Mouse (Mus musculus): ENCODE results near the gene Nox4.
A peak's percentile ranks its signal among the peaks of the same experiment; 100 is the strongest.

The Nox4 gene

DNA sequence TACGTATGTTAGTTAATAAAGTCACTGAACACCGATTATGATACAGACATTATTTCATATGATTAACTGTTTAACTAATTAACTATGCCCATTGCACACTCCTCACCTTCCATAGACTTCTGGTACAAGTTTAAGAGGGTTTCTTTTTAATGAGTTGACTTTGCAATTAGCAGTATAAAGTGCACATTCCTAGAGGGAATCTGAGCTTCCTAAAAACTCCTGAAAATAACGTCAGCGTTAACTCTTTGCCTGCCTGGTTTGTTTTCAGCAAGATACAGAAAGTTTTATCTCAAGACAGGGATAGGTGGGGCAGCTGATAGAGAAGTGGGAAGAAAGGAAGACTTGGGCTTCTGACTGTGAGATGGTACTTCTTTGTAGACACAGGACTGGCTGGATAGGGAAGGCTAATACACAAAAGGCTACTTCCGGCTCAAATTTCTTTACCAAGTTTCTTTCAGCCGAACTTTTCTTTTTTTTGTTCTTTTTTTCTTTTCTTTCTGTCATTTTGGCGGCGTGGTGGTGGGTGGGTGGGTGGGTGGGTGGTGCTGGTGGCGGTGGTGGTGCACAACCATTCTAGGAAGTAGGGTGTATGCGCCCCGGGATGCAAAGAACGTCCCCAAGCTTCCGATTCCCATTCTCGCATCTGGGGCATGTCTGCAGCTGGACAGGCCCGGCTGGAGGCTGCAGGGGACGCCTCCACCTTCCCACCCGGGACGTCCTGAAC lies at the start of gene Nox4:
Nox4 (plus strand) TSS at position 241 of the 724 bp plus-strand sequence.
- no peak for DNase-seq

DNA sequence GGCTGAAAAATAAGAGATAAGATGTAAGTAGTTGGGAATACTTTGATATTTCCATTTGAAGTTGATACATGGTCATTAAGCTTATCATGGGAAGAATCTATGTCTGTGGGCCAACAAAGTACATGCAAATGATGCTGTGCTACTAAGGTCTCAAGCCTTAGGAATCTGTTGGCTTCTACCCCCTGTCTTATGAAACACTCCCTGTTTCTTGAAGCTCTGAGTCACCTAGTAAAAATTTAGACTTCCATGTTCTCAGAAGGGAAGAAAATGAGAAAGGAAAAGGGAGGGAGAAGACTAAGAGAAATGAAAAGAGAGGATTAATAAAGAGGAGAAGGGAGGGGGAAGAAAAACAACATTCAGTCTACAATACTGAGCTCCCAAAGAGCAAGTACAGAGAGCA lies 41.1 kb upstream of the Nox4 start:
- no peak for DNase-seq

DNA sequence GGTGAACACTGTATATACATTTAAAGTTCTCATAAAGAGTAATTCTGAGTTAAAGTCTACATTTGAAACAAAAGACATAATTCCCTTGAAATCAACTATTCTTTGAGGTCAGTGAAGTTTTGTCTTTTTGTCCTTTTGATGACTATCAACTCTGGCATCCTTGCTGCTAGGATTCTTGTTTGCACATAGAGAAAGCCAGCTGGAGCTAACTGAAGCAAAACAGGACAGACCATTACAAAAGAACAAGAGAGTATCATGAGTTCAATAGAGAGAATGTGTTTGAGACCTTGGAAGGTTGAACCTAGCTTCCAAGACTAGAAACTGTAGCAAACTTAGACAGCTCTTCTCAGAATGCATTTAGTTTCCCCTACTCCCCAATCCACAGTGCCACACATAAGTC lies 24.2 kb upstream of the Nox4 start:
- no peak for DNase-seq

DNA sequence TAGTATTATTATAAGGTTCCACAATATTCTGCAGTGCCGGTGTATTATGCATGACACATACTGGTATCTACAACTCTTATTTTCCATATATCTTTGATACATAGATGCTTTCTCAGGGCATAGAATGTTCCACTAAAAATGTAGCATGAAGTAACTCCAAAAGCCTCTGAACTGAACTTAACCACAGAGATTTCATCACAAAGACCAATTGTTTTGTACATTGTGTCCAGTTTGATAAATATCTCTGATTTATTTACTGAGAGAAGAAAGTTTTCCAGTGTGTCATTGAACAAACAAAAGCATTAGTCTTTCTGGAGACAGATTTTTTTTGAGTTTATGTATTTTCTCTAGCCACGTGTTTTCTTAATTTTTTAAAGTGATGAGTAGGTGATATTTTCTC lies 23.1 kb upstream of the Nox4 start:
- DNase-seq: no peak

DNA sequence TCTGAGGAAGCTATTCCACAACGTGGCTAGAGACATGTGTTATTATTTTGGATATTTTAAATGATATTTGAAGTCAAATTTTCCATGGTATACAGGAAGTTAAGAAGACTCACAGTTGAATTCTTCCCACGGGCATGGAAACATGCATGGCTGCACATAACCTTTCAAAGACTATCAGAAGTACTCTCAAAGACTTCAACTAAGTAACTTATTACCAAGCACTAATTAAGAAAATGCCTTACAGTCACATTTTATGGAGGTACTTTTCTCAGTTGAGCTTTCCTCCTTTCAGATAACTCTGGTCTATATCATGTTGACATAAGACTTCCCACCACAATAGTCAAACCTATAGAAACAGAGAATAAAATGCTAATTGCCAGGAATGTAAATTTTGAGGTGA lies 20.3 kb upstream of the Nox4 start:
- DNase-seq: no peak

DNA sequence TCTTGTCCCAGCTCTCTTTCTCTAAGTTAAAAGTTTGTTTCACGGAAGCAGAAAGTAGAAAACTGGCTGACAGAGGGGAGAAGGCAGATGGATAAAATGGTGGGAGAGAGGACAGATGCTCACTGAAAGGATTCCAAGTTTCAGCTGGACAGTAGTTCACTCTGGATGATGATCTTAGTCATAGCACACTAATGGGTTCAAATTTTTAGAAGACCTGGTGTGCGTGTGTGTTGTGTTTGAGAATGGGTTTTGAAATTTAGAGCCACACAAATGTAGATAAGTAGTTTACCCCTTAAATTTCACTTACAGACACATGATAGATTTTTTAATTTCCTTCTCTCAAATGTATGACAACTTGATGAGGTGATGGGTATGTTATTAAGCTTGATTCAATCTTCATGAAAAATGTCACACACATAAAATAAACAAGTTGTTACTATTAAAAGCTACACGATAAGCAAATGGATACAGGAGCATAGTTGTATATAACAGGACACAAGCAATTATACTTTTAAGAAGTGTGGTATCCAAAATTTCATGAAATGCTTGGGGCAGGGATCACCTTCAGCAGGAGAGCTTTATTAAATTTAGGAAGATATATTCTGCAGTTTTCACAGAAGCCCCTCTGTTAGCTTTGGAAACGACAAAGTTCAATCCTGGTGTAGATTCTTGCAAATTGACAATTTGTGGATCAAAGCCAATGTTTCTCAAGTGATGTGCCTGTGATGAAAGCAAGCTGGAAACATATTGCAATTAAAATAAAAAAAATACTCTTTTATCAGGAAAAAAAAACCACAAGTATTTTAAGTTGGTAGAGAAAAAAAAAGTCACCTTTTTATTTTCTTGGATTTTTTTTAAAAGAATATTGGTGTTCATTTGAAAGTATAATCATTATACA lies 18.6 kb upstream of the Nox4 start:
- no peak for DNase-seq

DNA sequence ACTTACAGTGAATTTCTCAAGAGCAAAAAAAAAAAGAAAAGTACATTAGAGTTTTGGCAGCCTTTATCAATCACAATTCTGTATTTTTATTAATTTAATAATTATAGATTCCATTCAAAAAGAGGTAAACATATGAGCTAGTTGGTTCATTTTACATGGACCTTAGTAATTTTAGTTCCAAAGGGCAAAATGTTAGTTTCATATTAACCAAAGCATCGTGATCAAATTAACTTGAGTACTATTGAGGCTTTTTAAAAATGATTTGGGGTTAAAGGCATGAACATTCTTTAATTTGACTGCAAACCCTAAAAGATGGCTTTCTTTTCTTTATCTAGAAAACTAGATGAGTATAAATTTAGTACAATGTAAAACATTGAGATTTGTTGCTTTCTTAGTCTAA lies 16.4 kb upstream of the Nox4 start:
- no peak for DNase-seq

DNA sequence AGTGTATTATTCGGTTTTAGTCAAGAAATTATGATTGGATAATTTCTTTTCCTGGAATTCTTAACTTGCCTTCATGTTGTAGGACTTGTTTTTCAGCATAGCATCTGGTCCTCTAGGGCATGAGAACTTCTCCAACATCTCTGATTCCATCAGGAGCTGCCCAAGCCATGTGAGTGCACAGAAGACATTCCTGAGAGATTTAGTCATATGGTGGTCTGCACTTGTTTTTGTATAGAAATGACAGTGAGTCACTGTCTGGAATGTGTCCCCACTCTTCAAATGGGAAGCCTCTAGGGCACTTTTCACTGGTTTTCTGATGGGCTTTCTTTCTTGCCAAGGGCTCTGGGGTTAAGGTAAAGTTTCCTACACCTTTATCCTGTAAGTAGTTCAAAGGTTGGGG lies 4.8 kb upstream of the Nox4 start:
- DNase-seq: no peak

DNA sequence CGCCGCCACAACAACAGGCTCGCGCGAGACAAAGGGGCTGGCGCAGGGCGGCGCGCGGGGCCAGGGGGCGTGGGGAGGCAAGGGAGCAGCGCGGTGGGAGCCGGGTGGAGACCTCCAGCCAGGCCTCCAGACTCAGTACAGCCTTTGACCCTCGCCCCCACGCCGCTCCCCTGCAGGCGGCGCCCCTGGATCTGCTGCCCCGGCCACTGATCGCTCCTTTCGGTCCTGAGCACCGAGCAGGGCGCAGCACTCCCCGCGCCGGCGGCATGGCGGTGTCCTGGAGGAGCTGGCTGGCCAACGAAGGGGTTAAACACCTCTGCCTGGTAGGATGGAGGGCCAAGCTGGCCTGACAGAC lies 661 bp downstream of the Nox4 start:
- peak; percentile 83 for DNase-seq

DNA sequence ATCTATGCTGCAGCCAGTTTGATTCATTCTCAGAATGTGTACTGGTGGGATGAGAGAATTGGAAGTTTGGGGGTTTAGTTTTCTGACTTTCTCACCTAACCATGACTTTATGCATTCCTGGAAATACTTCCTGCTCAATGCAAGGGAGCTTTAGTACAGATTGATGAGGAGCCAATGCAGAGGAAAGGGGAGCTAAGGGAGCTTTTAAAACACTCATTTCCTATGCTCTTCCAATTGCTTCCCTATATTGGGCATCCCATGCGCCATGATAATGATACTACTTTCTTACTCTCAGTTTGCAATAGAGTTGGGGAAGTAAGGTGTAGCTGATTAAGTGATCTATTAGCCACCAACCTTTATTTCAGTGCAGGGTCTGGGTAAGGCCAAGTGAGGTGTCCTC lies 1.0 kb downstream of the Nox4 start:
- no peak for DNase-seq

DNA sequence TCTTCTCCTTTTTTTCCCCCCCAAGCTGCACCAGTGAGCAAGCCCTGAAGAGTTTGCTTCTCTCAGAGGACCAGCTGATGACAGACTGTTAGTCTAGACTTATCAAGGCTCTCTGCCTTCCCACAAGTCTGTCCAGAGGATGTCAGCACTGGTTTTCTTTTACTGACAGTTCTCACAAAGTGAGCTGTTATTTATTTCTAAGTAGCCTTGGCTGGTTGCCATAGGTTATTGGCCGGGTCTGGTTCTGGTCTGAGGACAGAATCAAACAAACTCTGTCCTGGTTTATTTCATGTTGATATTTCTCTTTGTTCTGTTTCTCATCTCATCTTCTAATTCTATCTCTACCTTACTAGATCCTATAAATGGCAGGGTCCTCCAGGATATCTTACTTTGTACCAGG lies 2.0 kb downstream of the Nox4 start:
- DNase-seq: peak; percentile 31

DNA sequence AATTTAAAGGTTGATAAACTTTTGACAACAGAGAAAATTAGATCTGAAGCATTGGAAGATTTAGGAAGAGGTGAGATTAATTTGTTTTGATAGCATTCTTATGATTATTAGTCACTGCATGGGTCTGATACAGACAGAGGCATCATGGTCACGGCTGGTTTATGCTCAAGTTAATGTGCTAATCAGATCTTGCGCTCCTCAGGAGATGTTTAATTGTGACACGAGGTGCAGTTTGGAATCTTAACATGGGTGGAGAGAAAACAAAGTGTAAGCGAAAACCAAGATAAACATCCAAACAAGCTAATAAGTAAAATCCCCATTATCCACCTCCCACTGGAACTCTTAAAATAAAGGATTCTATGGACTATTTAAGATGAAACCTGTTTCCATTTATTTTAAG lies 6.2 kb downstream of the Nox4 start:
- no peak for DNase-seq

DNA sequence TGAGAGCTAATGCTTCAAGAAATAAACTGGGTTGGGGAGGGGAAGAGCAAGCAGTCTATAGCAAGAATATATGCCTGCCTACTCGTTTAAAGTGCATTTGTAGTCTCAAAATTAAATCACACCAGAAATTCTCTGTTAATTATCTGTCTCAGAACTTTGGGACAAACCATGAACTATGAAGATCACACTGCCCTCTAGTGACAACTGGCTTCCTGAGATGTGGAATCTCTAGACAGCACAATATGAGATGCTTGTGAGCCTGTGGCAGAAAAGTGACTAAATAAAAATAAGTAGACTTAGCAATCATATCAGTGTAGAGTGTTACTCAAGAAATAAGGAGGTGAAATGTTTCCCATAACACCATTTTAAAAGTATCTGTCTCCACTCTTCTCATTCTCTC lies 31.3 kb downstream of the Nox4 start:
- DNase-seq: peak; percentile 71

DNA sequence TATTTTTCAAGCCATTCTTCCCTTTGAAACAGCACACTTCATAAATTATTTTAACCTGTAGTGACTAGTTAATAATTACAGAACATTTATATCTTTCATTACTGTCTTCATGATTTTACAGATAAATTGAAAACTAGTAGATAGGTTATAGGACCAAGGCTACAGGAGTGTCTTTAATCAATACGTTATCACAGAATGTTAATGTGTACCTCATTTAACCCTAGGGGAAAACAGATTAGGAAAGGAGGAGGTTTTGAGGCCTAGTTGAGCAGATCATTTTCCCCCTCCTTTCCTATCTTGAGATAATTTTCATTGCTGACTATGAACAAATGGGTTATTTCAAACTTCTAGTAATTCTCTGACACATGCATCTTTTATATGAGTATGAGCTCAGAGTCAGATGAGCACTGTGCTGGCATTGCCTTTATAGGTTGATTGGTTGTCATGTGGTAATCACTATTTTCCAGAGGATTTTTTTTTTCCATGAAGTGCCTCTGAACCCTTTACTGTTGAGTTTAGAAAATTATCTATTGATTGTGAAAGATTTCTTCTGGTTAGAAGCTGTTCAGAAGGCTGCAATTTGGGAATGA lies 57.9 kb downstream of the Nox4 start:
- DNase-seq: no peak

DNA sequence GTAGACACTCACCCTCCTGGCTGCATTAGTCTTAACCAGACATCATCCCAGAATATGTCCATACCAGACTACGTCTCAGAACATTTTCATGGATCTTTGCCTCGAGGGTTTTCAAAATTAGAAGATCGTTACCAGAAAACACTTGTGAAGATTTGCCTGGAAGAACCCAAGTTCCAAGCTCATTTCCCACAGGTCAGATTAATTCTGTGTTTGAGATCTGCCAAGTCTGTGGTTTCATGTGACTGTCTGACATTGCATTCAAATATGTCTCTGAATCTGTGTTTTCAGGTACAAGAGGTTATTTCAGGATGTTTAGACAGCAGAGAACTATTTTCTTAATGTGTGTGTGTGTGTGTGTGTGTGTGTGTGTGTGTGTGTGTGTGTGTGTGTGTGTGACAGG lies 75.7 kb downstream of the Nox4 start:
- no peak for DNase-seq

DNA sequence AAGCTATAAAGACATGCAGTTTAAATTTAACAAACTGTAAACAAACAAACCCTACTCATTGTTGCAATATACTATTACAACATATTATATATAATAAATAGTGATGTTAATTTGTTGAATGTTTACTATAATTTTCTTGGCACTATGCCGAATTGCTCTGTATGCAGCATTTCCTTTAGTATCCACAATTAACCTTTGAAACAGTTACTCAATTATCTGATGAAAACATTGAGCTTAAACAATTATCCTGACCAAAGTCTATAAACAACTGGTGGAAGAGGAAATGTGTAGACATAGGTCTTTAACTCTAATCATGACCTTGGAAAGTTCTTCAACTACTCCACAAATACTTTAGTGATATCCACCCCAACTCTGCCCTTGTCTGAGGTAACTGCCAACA lies 76.2 kb downstream of the Nox4 start:
- DNase-seq: no peak

DNA sequence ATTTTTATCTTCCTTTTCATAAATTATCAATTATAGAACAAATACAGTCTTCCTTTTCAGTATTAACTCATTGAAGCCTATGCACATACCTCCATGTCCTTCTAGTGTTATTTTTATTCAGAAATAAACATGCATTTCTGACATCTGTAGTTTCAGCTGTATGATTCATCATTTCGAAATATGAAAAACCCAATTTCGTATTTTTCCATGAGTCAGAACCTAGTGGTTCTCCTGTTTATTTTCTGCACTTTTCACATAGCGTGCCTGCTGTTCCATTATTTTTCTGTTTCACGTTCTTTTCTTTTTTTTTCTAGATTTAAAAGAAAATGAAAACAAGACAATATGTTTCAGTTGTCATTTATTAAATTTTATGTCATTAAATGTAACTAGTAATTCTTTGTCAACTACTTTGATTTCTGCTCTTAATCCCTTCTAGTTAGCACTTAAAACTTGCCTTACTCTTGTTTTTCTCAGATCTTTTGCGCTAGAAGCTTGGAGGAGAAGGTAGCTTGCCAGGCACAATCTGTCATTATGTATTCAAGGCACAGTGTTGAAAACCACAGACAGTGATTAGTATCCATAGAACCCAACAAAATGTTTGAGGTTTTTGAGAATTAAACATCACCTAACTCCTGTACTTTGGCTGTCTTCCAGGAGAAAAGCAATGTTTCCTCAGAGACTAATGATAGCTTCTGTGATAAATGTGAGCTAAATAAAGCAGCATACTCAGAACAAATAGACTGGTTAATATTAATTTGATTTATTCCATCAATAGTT lies 85.1 kb downstream of the Nox4 start:
- no peak for DNase-seq

DNA sequence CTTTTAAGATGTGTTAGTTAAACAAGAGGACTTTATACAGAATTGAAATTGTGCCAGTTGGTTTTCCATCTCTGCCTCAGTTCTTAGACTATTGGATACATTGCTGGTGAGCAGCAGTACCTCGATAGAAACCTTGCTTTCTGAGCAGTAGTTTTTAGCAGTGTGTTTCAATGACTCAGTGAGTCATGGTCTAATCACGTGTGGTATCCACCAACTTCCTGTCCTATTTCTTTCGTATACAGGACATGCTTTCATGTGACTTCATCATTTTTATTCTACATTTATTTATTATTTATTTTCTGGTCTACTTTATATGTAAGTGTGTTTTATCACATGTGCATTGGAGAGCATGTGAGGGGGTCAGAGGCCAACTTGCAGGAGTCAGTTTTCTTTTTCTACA lies 99.7 kb downstream of the Nox4 start:
- no peak for DNase-seq

DNA sequence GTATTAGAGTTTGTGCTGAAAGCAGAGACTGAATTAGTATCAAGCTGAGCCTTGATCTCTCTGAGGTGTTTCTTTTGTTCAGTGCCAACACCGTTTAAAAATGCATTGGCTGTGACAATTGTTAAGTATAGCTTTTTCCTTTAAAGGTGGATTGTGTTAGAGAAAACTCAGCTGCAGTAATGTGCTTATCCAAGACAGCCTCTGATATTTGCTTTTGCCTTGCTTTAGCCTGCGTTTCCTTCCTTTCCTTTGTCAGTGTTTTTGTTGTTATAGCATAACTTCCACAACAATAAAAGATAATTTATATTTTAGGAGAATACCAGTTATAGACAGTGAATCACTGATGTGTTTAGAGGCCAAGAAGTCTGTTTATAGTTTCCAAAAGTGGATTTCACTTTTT lies 106.9 kb downstream of the Nox4 start:
- DNase-seq: no peak

DNA sequence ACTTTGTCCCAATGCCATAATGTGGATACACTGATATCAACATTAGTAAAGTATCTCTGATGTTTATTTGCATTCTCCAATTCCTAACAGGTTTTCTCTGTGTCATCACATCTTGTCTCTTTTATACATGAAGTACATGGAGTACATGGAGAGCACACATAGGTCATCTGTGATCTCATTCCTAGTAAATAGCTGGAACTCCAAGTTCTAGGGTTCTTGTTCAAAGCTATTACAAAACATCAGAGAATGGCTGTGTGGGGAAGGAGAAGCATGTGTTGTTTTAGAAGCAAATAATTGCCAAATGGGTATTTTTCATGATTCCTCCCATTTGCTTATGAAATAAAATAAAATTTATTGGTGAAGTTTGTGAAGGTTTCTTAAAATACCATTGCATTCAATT lies 121.9 kb downstream of the Nox4 start:
- no peak for DNase-seq

DNA sequence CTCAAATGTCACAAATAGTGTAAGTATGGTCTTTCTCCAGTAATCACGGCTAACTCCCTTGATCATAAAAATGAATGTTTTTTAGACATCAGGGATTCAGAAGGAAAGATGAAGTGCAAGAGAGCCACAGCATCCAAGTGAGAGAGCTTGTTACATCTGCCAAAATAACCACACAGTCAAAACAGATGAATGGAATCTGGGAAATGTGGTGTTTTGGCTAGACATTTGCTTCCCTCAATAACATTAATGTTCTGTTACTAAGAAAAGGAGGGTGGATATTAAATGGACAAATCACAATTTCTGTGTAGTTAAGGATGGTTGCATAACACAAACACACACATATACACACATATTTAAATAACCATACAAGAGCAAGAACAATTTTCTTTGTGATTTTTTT lies 123.2 kb downstream of the Nox4 start:
- DNase-seq: no peak

DNA sequence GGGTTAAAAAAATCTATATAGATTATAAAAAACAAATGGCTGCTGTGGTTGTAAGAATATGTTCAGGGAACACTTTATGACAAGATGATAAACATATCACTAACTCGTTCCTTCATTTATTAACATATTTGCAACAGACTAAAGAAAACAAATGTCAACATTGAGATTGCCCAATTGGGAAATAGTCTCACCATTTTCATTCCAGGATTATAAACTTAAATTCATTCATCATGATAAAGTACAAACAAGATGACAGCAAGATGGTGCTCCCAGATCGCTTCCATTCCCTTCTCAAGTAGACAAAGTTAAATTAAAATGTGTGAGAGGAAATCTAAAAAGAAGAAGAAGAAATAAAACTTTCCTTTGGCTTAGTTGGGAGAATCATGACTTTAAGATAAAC lies 124.9 kb downstream of the Nox4 start:
- no peak for DNase-seq

DNA sequence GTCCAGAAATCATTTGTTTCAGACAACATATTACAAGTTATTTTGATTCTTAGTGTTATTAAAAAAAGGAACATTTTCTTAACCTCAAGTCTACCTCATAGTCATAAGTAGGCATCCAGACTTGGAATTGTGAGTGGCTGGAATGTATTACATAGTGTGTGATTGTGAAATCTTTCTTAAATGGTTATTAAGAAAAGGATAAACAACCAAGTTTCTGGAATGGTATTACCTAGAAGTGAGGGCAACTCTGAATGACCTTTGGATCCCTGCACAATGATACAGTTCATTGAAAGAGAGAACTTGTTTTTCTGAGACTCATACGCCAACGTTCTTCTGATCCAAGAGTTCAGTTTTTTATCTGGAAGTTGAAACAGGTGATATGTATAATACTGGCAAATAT lies 125.4 kb downstream of the Nox4 start:
- DNase-seq: no peak

Measured in kidney, postnatal 10 days (tissue).